Mouse (Mus musculus) thymus, adult 2 months (tissue): ENCODE data around the gene Adra1d. TPM values are rescaled to one million over a fixed set of nuclear protein-coding genes. Genes with fewer than 3 reads are reported as not detected.

ENCODE experiments used
- DNase-seq: peaks from one replicate; pipeline ENCODE4 v3.0.0; 2021
- H3K27ac ChIP-seq: fragments of 200-500 bp; 2 replicates; pipeline ENCODE4 v1.5.1; 2012; ENCODE audit warnings: low read length, control low read depth; ENCODE audit not compliant: control insufficient read depth, insufficient read depth
- H3K27me3 ChIP-seq: fragments of 200-500 bp; 2 replicates; pipeline ENCODE4 v1.6.1; 2012; ENCODE audit warnings: mild to moderate bottlenecking, low read length, moderate library complexity, mixed read lengths; ENCODE audit not compliant: control insufficient read depth, insufficient read depth
- H3K36me3 ChIP-seq: fragments of 200-500 bp; 2 replicates; pipeline ENCODE4 v1.6.1; 2012; ENCODE audit warnings: mild to moderate bottlenecking, low read length, moderate library complexity; ENCODE audit not compliant: control insufficient read depth, insufficient read depth
- H3K4me1 ChIP-seq: fragments of 200-500 bp; replicated peaks from 2 replicates; pipeline ENCODE4 v1.6.1; 2012; ENCODE audit warnings: low read length; ENCODE audit not compliant: control insufficient read depth, insufficient read depth
- H3K4me3 ChIP-seq: fragments of 200-500 bp; 2 replicates; pipeline ENCODE4 v1.5.1; 2012; ENCODE audit warnings: mild to moderate bottlenecking, low read length, control low read depth, moderate library complexity; ENCODE audit not compliant: control insufficient read depth, insufficient read depth
- CTCF ChIP-seq: fragments of 200-500 bp; IDR thresholded peaks from 2 replicates; pipeline ENCODE4 v1.5.1; 2012; ENCODE audit warnings: mild to moderate bottlenecking, control low read depth, low read length, moderate library complexity, borderline replicate concordance; ENCODE audit not compliant: control insufficient read depth, poor library complexity, insufficient read depth; ENCODE audit errors: extremely low read depth
- POLR2A ChIP-seq: fragments of 200-500 bp; IDR thresholded peaks from 2 replicates; pipeline ENCODE4 v1.6.1; 2012; ENCODE audit warnings: mild to moderate bottlenecking, low read length, control low read depth, moderate library complexity; ENCODE audit not compliant: control insufficient read depth, poor library complexity, insufficient read depth; ENCODE audit errors: extremely low read depth
- WGBS: fragments of 180-500 bp; shearing (Covaris S2); methylation state at CpG from one replicate; pipeline ENCODE4 v1.1.7; 2018; 5-methylcytosine and 5-hydroxymethylcytosine counted together
- polyA plus RNA-seq: library from polyadenylated mRNA; depleted of rRNA; stranded (reverse); fragments of >200 nt; gene quantifications from 2 replicates; pipeline ENCODE4 v1.2.3, GENCODE M21; 2012; rRNA removed

Adra1d gene
- polyA plus RNA-seq, 1 experiment: 1.3 TPM

DNA sequence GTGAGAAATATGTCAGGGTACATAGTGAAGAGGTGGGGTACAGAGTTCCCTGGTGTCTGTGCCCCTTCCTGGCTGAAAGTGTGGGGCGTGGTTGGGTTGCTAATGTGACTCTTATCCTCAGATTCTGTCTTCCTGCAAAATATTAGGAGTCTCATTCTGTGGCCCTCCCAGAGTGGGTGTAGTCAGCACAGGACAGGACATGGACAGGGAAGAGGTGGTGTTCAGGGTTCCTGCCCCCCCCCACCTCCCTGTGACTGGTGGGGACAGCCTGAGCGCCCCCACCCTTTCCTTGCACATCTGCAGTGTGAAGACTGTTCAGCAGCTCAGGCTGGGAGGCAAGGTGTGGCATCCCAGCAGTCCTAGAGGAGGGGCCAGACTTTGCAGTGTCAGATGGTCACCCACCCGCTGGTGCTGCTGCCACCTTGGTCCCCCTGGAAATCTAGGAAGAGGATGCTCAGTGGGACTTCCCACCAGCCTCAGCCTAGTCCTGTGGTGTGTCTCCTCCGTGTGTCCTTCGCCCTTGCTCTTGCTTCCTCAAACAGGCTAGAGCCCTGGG, 62.7 kb downstream of the Adra1d start:
- Histone ChIP-seq H3K27me3 (no peaks in the 10 kb centered on the region), H3K27ac (no peak overlapping the region), H3K36me3 (no peaks in the 10 kb centered on the region), H3K4me1 (peaks cover 26% of the 10 kb centered on the region), H3K4me3 (no peak overlapping the region)
- no peak for TF ChIP-seq POLR2A
- no peak for TF ChIP-seq CTCF
- DNase-seq: no peak
- WGBS: 90% methylated on average over 5 of the region's 5 CpGs

DNA sequence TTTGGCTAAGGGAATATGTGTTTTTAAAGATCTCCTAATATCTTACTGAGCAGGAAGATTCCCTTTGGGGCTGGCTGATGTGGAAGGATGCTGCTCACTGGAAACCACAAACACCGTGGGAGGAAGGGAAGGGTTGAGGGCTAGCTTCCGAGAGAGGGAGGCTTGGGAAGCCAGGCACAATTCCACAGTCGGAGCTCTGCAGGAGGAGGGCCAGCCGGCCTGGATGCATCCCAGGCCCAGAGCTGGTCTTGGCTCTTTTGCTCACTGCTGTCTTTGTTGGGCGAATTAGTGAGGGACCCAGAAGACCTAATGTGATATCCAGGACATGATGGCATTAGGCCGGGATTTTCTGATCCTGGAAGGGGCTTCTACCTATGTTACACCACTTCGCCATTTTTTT, 63.9 kb downstream of the Adra1d start:
- no peaks in the 10 kb centered on the region for H3K36me3 ChIP-seq
- 83% methylated on average over 7 of the region's 7 CpGs for WGBS
- no peak overlapping the region for H3K4me3 ChIP-seq
- H3K27me3 ChIP-seq: no peaks in the 10 kb centered on the region
- DNase-seq: no peak
- no peak overlapping the region for H3K27ac ChIP-seq
- H3K4me1 ChIP-seq: peaks cover 26% of the 10 kb centered on the region
- TF ChIP-seq CTCF (no peak), POLR2A (no peak)

DNA sequence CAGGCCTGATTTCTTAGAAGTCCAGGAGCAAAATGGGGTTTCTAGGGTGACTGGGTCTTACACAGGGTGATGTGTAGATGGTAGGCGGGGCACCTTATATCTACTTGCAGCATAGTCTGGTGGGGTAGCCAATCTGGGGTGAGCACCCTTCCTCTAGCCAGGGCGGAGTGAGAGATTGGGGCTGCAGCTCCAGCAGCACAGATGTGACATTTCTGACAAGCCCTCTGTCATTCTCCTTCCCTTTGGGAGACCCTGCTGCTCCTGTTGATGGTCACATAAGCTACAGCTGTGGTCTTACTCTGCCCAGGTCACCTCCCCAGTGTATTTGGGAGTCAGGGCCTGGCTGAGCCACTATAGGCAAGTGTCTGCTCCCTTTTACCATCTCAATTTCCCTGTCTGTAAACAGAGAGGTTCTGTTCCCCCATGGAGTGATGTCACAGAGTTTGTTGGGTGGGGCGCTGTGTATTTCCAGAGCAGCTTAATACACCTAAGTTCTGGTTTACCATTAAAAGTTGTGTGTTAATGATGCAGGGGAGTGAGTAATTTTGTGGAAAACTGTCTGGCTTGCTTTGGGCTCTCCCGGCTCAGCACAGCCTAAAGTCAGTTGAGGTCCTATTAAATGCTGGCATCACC, 64.7 kb downstream of the Adra1d start:
- Histone ChIP-seq H3K27me3 (no peaks in the 10 kb centered on the region; the same call in 1 of the 2 replicates), H3K4me1 (peaks cover 32% of the 10 kb centered on the region), H3K36me3 (no peaks in the 10 kb centered on the region), H3K27ac (no peak overlapping the region), H3K4me3 (no peak overlapping the region)
- 93% methylated on average over 4 of the region's 4 CpGs for WGBS
- DNase-seq: no peak
- no peak for TF ChIP-seq CTCF
- no peak for TF ChIP-seq POLR2A

DNA sequence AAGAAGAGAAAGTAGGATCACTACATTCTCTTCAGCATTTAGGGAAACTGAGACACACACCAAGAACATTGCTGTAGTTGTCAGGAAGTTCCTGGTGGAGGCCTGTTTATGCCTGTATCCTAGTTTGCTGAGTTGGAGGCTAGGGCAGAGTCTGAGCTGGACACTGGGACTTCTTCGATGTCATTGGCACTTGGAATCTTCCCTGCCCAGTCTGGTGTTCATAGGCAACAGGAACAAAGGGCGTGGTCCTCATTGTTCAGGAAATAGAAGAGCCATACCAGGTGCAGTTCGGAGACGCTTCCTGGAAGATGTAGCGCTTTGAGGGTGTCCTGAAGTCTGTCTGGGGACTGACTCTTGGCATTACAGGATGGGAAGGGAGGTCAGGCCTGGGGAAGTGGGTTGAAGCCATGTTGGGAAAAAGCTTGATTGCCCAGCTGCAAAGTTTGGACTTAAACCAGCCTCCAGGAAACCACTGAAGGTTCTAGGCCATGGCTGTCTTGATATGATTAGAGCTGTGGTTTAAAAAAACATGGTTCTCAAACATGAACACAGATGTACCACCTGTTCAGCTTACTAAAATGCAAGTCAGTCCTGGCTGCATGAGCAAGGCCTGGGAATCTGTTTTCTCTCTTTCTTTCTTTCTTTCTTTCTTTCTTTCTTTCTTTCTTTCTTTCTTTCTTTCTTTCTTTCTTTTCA, 65.8 kb downstream of the Adra1d start:
- Histone ChIP-seq H3K36me3 (no peaks in the 10 kb centered on the region), H3K4me1 (peaks cover 29% of the 10 kb centered on the region), H3K27me3 (no peaks in the 10 kb centered on the region; the same call in 1 of the 2 replicates), H3K27ac (no peak overlapping the region), H3K4me3 (no peak overlapping the region)
- no peak for DNase-seq
- WGBS: 65% methylated on average over 5 of the region's 5 CpGs
- TF ChIP-seq CTCF: no peak
- no peak for TF ChIP-seq POLR2A

Other genes with a start within 250 kb of the Adra1d start
- 2.4 and 2.9 TPM in 2 replicates for gene Rnf24, start 209.4 kb downstream of the Adra1d start, polyA plus RNA-seq
- gene Smox, start 70.8 kb downstream of the Adra1d start, polyA plus RNA-seq: 49.1 and 53.6 TPM in 2 replicates